Mouse (Mus musculus): ENCODE measurements around the gene Fabp1.

The Fabp1 gene

DNA sequence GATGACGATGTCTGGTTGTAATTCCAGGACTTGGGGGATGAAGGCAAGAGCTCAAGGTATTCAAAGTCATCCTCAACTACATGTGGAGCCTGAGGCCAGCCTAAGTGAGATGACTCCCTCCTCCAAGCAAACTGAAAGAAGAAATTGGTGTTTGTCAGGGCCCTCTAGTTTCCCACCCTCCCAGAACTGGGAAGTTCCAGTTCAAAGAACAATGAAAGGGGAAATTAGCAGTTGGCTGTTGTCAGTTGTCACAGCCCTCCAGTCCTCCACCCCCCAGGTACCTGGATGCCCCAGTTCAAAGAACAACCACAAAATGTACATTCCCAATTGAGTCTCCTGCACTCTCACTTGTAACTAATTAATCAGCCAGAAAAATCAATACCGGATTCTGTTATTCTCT lies 9.1 kb downstream of the Fabp1 start:
- no peak for DNase-seq (ENCODE audit: extremely low read depth, insufficient read length, low spot score)

GRCm38 (mm10) chr6:71211917-71212316 lies 12.3 kb downstream of the Fabp1 start:
- no peak for DNase-seq (ENCODE audit: extremely low read depth, insufficient read length, low spot score)

DNA sequence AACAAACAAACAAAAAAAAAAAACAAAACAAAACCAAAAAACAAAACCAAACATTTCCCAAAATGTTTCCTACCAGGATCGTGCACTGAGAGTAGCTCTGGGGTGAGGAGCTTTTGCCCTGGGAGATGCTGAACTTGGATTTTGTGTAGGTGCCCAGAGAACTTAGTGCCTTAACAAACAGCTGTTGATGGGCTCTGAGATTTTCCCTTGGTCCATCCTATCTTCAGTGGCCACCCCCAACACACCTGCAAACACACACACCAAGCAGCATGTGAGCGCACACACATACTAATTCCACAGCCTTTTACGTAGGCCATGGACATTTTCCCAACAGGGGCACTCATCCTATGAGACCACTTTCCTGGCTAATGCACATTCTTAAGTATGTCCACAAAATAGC lies 12.8 kb downstream of the Fabp1 start:
- no peak for DNase-seq (ENCODE audit: extremely low read depth, insufficient read length, low spot score)

- no peak for DNase-seq (ENCODE audit: extremely low read depth, insufficient read length, low spot score)
Measured at GRCm38 (mm10) chr6:71221501-71221900, 21.9 kb downstream of the Fabp1 start.

GRCm38 (mm10) chr6:71224184-71224943 lies 24.7 kb downstream of the Fabp1 start:
- DNase-seq (ENCODE audit: extremely low read depth, insufficient read length, low spot score), result no peak

GRCm38 (mm10) chr6:71226544-71226943 lies 26.9 kb downstream of the Fabp1 start:
- DNase-seq (ENCODE audit: extremely low read depth, insufficient read length, low spot score), result no peak

DNA sequence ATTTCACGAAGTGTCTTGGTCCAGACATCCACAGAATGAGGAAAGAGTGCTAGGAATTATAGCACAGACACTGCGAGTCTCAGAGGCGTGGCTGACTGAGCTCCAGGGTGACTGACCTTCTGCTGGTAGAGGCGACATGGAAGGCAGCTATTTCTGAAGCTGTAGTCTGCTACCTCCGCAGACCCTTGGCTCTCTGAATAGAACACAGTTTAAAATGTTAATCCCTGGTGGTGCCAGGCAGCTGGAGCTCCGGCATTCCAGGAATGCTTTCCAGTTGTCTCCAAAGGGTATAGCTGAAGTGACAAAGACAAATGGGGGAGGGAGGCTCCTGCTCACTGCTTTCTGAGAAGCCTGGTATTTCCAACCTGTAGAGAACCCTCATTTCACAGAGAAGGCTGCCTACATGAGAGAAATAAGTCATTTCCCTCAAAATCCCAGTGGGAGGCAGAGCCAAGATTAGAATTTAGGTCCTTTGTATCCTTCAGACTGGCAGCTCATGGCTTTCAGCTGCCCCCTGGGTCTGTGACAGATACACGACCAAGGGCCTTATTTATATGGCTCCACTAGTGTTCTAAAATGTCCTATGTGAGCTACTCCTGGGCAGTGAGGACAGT lies 27.6 kb downstream of the Fabp1 start:
- DNase-seq (ENCODE audit: extremely low read depth, insufficient read length, low spot score), result no peak

- no peak for DNase-seq (ENCODE audit: extremely low read depth, insufficient read length, low spot score)
Measured at GRCm38 (mm10) chr6:71235121-71235520, 35.5 kb downstream of the Fabp1 start.

GRCm38 (mm10) chr6:71235944-71236343 lies 36.3 kb downstream of the Fabp1 start:
- DNase-seq (ENCODE audit: extremely low read depth, insufficient read length, low spot score), result no peak

DNA sequence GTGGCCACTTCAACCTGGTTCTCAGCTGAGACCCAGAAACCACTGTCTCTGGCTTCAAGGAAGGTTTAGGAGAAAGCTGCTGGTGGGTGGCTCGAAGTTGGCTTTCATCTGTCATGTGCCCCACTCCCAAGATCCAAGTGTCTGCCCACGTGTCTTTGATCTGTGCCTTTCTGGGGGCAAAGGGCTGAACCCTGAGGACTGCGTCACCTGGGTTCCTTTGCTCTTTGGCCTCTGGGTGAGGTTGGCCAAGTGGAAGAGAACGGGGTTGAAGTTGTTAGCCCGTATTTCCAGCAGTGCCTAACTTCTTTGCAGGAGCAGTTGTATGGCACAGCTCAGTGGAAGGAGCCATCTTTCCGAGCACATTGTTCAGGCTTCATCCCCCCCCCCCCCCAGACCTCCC lies 36.9 kb downstream of the Fabp1 start:
- no peak for DNase-seq (ENCODE audit: extremely low read depth, insufficient read length, low spot score)

GRCm38 (mm10) chr6:71237031-71237431 lies 37.4 kb downstream of the Fabp1 start:
- no peak for DNase-seq (ENCODE audit: extremely low read depth, insufficient read length, low spot score)

GRCm38 (mm10) chr6:71239069-71239750 lies 39.6 kb downstream of the Fabp1 start:
- no peak for DNase-seq (ENCODE audit: extremely low read depth, insufficient read length, low spot score)

- no peak for DNase-seq (ENCODE audit: extremely low read depth, insufficient read length, low spot score)
Measured at GRCm38 (mm10) chr6:71240831-71241230, 41.2 kb downstream of the Fabp1 start.

GRCm38 (mm10) chr6:71242811-71243210 lies 43.2 kb downstream of the Fabp1 start:
- DNase-seq (ENCODE audit: extremely low read depth, insufficient read length, low spot score), result no peak

GRCm38 (mm10) chr6:71243258-71243657 lies 43.6 kb downstream of the Fabp1 start:
- DNase-seq (ENCODE audit: extremely low read depth, insufficient read length, low spot score), result no peak

DNA sequence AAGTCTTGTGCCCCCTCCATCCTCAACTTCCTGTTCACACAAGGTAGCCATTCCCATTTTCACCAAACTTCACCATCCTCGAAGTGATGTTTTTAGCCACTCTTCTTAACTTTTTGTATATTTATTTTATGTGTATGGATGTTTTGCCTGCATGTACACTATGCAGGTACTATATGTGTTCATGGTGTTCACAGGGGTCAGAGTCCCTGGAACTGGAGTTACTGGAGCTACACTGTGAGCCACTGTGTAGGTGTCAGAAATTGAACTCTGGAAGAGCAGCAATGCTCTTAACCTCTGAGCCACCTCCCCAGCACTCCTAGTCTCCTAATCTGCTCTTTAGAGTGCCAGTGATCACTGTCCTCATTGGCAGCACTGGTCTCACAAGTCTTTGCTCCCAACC lies 48.8 kb downstream of the Fabp1 start:
- DNase-seq (ENCODE audit: extremely low read depth, insufficient read length, low spot score), result no peak

DNA sequence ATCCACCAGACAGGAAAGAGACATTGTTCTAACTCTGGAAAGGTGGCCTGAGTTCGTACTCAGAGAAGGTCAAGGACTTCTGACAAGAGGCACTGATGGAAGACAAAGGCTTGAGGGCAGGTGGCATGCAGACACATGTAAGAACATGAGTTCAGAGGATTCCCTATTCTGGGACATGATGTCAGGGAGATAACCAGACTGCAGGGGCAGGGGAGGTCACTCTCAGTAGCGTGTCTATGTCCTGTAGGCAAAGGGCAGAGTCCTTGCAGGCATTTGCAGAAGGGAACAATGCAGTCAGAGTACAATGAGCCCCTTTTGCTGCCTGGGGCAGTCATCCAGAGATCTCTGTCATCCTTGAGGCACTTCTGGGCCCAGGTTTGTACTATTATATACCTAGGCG lies 50.0 kb downstream of the Fabp1 start:
- DNase-seq (ENCODE audit: extremely low read depth, insufficient read length, low spot score), result no peak

GRCm38 (mm10) chr6:71250951-71251350 lies 51.3 kb downstream of the Fabp1 start:
- DNase-seq (ENCODE audit: extremely low read depth, insufficient read length, low spot score), result no peak

DNA sequence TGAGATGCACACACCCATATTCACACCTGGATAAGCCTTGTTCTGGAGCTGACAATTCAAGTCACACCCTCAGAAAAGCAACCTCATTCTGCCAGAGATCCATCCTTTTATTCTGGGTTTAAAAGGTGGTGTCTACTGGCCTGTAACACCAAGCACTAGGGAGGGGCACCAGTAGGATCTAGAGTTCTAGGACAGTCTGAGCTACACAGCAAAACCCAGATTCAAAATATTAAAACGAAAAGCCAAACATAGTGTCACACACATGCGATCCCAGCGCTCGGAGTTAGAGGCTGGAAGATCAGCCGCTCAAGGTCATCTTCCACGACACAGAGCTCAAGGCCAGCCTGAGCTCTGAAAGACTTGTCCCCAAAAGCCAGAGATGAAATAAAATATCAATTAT lies 54.8 kb downstream of the Fabp1 start:
- no peak for DNase-seq (ENCODE audit: extremely low read depth, insufficient read length, low spot score)

All from 3134 (cell line).